Mouse (Mus musculus) brain, adult 2 months (tissue): Measurements from ENCODE around the gene Iqcn.

ENCODE experiments used
- DNase-seq: peaks from one replicate; pipeline ENCODE4 v3.0.0; 2011; ENCODE audit warnings: low read depth, low spot score

Iqcn gene

GRCm38 (mm10) chr8:70729808-70730475, 26.7 kb downstream of the Iqcn start:
- DNase-seq = no peak

GRCm38 (mm10) chr8:70730956-70731355, 27.7 kb downstream of the Iqcn start:
- no peak for DNase-seq

DNA sequence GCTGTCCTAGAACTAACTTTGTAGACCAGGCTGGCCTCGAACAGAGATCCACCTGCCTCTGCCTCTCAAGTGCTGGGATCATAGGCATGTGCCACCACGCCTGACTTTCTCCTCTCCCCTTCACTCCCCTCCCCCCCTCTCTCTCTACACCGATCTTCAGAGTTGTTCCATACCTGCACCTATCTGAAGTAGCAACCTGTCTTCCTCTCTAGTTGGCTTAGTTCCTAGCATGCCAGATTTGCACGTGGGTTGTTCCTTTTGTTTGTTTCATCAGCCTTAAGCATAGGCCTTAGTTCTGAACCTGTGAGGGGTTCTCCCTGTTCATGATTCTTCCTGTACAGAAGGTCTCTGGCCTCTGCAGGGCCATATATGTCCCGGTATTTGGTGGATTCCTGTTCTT, 34.4 kb downstream of the Iqcn start:
- DNase-seq = no peak

DNA sequence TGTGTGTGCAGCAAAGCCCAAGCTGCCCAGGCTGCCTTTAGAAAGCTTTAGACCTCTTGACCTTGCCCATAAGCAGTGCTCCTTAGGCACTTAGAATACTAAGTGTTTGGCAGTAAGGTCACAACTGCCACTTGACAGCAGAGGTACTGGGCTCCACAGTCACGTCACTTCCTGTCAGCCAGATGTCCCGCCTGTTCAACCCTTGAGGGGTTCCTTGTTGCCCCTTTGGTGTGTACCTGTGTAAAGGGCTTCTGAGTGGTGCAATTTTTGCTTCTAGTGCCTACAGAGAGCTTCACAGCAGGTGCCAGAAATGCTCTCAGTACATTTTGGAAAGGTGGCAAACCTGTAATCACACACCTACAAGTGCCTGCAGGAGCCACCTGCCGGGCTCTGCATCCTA, 35.0 kb downstream of the Iqcn start:
- DNase-seq = no peak

DNA sequence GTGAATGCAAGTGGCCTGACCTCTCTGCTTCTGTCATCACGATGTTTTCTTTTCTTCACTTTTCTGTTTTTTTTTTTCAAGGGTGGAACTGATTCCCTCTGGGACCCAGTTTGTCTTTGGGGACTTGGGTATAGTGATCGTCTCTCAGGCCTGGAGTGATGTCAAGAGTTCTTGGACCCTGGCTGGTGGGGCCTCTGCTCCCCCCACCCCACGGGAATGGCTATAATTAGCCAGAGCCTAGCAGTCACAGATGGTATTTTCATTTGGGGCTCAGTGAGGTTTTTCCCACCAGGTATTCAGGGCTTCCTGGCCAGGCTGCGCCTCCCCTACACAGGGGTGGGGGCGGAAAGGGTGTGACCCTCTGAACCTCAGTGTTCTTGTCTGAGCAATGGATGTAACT, 38.4 kb downstream of the Iqcn start:
- DNase-seq = no peak

- DNase-seq = no peak
Measured at GRCm38 (mm10) chr8:70742176-70742575, 38.9 kb downstream of the Iqcn start.

GRCm38 (mm10) chr8:70742981-70743655, 39.9 kb downstream of the Iqcn start:
- peak; percentile 42 for DNase-seq

GRCm38 (mm10) chr8:70743656-70744590, 40.7 kb downstream of the Iqcn start:
- peak; percentile 66 for DNase-seq

DNA sequence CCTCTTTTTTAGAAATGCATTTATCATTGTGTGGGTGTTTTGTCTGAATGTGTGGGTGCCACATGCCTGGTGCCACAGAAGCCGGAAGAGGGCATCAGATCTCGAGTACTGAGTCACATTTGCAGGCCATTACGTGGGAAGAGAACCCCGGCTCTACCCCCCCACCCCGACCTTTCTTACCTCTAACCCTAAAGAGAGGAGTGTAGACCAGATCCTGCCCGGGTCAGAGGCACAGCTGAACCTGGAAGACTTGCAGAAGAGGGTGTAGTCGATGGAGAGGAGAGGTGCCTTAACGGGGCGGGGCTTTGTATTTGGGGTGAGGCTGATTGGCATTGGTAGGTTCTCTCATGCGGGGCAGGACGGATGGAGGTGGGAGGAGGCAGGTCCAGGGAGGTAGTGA, 41.5 kb downstream of the Iqcn start:
- no peak for DNase-seq

DNA sequence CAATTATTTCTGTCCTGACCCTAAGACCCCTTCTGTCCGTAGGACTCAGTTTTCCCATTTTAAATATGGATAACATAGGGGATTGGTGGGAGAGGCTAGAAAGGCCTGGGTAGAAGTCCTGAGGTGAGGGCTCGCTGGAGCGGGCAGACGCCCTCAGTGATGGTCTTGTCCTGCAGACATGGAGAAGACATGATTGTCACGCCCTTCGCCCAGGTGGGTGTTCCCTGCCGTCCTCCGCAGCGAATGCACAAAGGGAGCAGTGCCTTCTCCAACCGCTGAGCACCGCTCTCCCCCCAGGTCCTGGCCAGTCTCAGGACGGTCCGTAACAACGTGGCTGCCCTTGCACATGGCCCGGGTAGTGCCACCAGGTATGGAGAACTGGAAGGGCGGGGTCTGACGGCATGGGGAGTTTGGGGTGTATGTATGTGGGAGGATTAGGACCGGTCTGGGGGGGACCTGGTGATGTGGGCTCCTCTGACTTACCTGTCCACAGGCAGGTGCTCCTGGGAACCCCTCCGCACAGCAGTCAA, 42.5 kb downstream of the Iqcn start:
- no peak for DNase-seq

GRCm38 (mm10) chr8:70746676-70747075, 43.4 kb downstream of the Iqcn start:
- no peak for DNase-seq

- no peak for DNase-seq
Measured at GRCm38 (mm10) chr8:70747211-70747890, 44.1 kb downstream of the Iqcn start.

GRCm38 (mm10) chr8:70748246-70749096, 45.2 kb downstream of the Iqcn start:
- peak; percentile 61 for DNase-seq

DNA sequence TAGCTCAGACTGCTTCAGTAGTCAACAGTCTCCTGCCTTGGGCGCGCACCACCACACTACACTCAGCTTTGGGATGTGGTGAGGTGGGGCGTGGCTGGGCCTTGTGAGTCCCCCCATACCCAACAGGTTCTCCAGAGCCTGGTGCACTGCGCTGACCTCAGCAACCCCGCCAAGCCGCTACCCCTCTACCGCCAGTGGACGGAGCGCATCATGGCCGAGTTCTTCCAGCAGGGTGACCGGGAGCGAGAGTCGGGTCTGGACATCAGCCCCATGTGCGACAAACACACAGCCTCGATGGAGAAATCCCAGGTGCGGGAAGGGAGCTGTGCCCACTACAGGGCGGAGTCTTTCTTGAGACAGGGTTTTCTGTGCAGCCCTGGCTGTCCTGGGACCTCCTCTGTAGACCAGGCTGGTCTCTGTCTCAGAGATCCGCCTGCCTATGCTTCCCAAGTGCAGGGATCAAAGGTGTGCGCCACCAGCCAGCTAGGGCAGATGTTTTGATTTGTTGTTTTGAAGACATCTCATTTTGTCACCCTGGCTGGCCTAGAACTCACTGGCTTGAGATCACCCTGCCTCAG, 45.9 kb downstream of the Iqcn start:
- no peak for DNase-seq

- DNase-seq = no peak
Measured at GRCm38 (mm10) chr8:70750128-70750680, 46.9 kb downstream of the Iqcn start.

- DNase-seq = peak; percentile 84
Measured at GRCm38 (mm10) chr8:70752000-70752764, 48.9 kb downstream of the Iqcn start.

- peak; percentile 88 for DNase-seq
Measured at GRCm38 (mm10) chr8:70753151-70753550, 49.9 kb downstream of the Iqcn start.

DNA sequence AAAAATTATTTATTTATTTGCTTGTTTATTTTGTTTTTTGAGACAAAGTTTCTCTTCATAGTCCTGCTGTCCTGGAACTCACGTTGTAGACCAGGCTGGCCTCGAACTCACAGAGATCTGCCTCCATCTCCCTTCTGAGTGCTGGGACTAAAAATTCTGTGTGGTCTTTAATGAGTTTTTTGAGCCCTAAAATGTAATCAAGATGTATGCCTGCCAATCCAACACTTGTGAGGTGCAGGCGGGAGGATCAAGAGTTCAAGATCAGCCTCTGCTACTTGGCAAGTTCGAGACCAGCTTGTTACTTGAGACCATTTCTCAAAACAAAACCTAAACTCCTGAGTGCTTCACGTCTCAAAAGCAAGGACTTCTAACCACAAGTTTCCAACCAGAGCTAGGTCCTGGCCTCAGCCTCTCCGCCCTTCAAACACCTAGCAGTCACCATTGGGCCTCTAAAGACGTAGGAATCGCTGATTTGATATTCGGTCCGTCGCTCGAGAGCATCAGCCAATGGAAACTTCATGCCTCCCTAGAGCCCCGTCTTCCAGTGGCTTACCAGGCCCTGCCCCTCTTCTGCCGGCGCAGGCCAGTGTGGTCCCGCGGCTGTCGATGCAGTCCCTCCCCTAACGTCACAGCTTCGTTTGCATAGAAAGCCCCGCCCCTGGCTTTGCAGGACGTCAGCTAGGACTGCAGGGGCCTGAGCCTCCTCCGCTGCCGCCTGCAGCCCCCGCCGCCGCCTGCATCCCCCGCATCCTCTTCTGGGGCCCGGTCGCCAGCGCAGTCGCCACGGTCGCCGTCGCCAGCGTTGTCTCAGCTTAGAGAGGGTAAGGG, 51.0 kb downstream of the Iqcn start, which contains the start of gene Rab3a:
TSS of gene Rab3a (plus strand) at position 637 of the 828 bp plus-strand sequence.
- DNase-seq = peak; percentile 100
